Comparison of ENCODE assay signal across 8 mouse cellular contexts in the genomic region with DNA sequence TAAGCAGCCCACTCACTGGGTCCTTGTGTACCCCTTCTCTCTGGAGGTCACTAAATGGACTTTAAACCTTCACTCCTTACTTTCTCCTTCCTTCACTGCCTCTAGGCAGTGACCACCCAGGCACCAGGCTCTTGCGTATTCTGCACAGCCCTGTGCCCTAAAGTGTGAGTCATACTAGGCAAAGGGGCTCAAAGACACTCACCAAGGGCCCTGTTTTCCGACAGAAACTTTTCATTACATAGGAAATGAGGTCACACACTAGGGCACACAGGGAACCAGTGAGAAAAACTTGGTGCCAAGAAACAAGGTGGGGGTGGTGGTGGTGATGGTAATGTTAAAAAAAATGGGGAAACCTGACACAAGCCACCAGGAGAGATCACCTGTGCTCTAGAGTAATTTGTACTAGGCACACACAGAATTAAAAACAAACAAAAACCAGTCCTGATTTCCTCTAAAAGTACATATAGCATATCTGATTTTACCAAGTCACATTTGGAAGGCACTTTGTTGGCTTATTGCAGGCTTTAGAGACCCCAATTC. TPM values are rescaled to one million over a fixed set of nuclear protein-coding genes. Genes with fewer than 3 reads are reported as not detected.
A peak's percentile ranks its signal among the peaks of the same experiment; 100 is the strongest.
DNase-seq lines count a peak whose midpoint lies in the region; ATAC-seq and TF ChIP-seq lines count a peak whose summit lies in the region.

No protein-coding gene starts in this region.

- no peak overlapping the region for H3K4me2 ChIP-seq in heart, embryonic 12.5 days
- H3K4me2 ChIP-seq in embryonic facial prominence, embryonic 13.5 days, result no peak overlapping the region
- no peak overlapping the region for H3K4me2 ChIP-seq in limb, embryonic 14.5 days (replicated peaks; ENCODE audit: low read depth, low read length, severe bottlenecking)
- no peak overlapping the region for H3K4me2 ChIP-seq in midbrain, embryonic 11.5 days

- no peaks in the 10 kb centered on the region for H3K9me3 ChIP-seq in heart, embryonic 12.5 days (replicated peaks)
- no peaks in the 10 kb centered on the region for H3K9me3 ChIP-seq in embryonic facial prominence, embryonic 13.5 days
- H3K9me3 ChIP-seq in limb, embryonic 14.5 days (ENCODE audit: control insufficient read depth, low read length), result no peaks in the 10 kb centered on the region
- no peaks in the 10 kb centered on the region for H3K9me3 ChIP-seq in midbrain, embryonic 11.5 days (ENCODE audit: control insufficient read depth, low read length)

- 50% methylated on average over 2 of the region's 2 CpGs for WGBS in heart, embryonic 12.5 days
- 33% methylated on average over 2 of the region's 2 CpGs for whole genome bisulfite sequencing in embryonic facial prominence, embryonic 13.5 days
- WGBS in limb, embryonic 14.5 days, result 17% methylated on average over 2 of the region's 2 CpGs
- WGBS in midbrain, embryonic 11.5 days, result 68% methylated on average over 2 of the region's 2 CpGs

- ATAC-seq in heart, embryonic 12.5 days (ENCODE audit: insufficient number of reproducible peaks, low FRiP score), result no peak
- no peak for ATAC-seq in embryonic facial prominence, embryonic 13.5 days (ENCODE audit: insufficient number of reproducible peaks, insufficient read depth, low FRiP score, low TSS enrichment, low read depth)
- peak; percentile 26 for ATAC-seq in limb, embryonic 14.5 days (ENCODE audit: low FRiP score, low read depth)
- ATAC-seq in midbrain, embryonic 11.5 days (ENCODE audit: low FRiP score), result no peak

- no peak overlapping the region for H3K4me3 ChIP-seq in heart, embryonic 12.5 days
- H3K4me3 ChIP-seq in embryonic facial prominence, embryonic 13.5 days, result no peak overlapping the region
- no peak overlapping the region for H3K4me3 ChIP-seq in limb, embryonic 14.5 days (replicated peaks; ENCODE audit: low read length)
- no peak overlapping the region for H3K4me3 ChIP-seq in midbrain, embryonic 11.5 days (ENCODE audit: low read depth, low read length)

- intact Hi-C loops in heart, postnatal 36 days (cut with DNase I), result loop anchor here (10.0 kb wide), 1 partner anchor 328 kb away; no protein-coding TSS in a partner anchor

- no peak for DNase-seq in heart, postnatal 36 days
- DNase-seq in 3T3-L1 (ENCODE audit: low read depth, low spot score), result peak; percentile 20
- peak; percentile 35 for DNase-seq in limb, embryonic 14.5 days (ENCODE audit: low spot score)
- DNase-seq in embryo, embryonic 11 days, result no peak
- no peak for DNase-seq in cerebellum, adult 8-10 months
- DNase-seq in midbrain, embryonic 11.5 days (ENCODE audit: low spot score, missing footprints), result no peak

- H3K9ac ChIP-seq in heart, embryonic 12.5 days, result no peak overlapping the region
- no peak overlapping the region for H3K9ac ChIP-seq in embryonic facial prominence, embryonic 13.5 days
- no peak overlapping the region for H3K9ac ChIP-seq in limb, embryonic 14.5 days (ENCODE audit: low read depth, low read length, severe bottlenecking)
- no peak overlapping the region for H3K9ac ChIP-seq in midbrain, embryonic 11.5 days (ENCODE audit: low read length)

- no peaks in the 10 kb centered on the region for H3K36me3 ChIP-seq in heart, embryonic 12.5 days
- no peaks in the 10 kb centered on the region for H3K36me3 ChIP-seq in embryonic facial prominence, embryonic 13.5 days
- no peaks in the 10 kb centered on the region for H3K36me3 ChIP-seq in limb, embryonic 14.5 days (ENCODE audit: control insufficient read depth, insufficient read depth, low read length)
- no peaks in the 10 kb centered on the region for H3K36me3 ChIP-seq in midbrain, embryonic 11.5 days (ENCODE audit: control insufficient read depth, insufficient read depth, low read length)

- no peak for TF ChIP-seq POLR2A in limb, embryonic 14.5 days (IDR thresholded peaks at IDR 0.05; ENCODE audit: borderline replicate concordance, extremely low read depth, insufficient read depth, insufficient read length)

- H3K27ac ChIP-seq in heart, embryonic 12.5 days (ENCODE audit: poor library complexity, severe bottlenecking), result 0 out of 2 replicates have a peak overlapping the region, but pooled peaks have one; percentile 22
- H3K27ac ChIP-seq in embryonic facial prominence, embryonic 13.5 days, result peak overlapping the region; percentile 48
- peak overlapping the region; percentile 43 for H3K27ac ChIP-seq in limb, embryonic 14.5 days (replicated peaks; ENCODE audit: low read depth, low read length)
- H3K27ac ChIP-seq in midbrain, embryonic 11.5 days (ENCODE audit: low read depth, low read length), result no peak overlapping the region

- no peaks in the 10 kb centered on the region for H3K27me3 ChIP-seq in heart, embryonic 12.5 days (replicated peaks)
- no peaks in the 10 kb centered on the region for H3K27me3 ChIP-seq in embryonic facial prominence, embryonic 13.5 days
- H3K27me3 ChIP-seq in limb, embryonic 14.5 days (ENCODE audit: control insufficient read depth, insufficient read depth, low read length), result no peaks in the 10 kb centered on the region
- no peaks in the 10 kb centered on the region for H3K27me3 ChIP-seq in midbrain, embryonic 11.5 days (ENCODE audit: control insufficient read depth, insufficient read depth, low read length)

- H3K4me1 ChIP-seq in heart, embryonic 12.5 days (replicated peaks), result peaks cover 44% of the 10 kb centered on the region
- H3K4me1 ChIP-seq in embryonic facial prominence, embryonic 13.5 days, result peaks cover 33% of the 10 kb centered on the region
- H3K4me1 ChIP-seq in limb, embryonic 14.5 days (ENCODE audit: control insufficient read depth, insufficient read depth, low read length), result peaks cover 34% of the 10 kb centered on the region
- peaks cover 15% of the 10 kb centered on the region for H3K4me1 ChIP-seq in midbrain, embryonic 11.5 days (ENCODE audit: control insufficient read depth, insufficient read depth, low read length)

RNA-seq across cellular contexts. Expression of gene Kremen1, which starts 35.3 kb away (rescaled TPM):
- polyA plus RNA-seq in heart, embryonic 12.5 days (2016; fragmentation: Nextera tagmentation; extraction: Ambion mirVana), result 40.1 and 42.0 TPM in 2 replicates
- total RNA-seq in heart, postnatal 36 days (2021), result 10 to 100 TPM; 80.7 to 81.9 TPM
- 23.8 and 25.1 TPM in 2 replicates for polyA plus RNA-seq in embryonic facial prominence, embryonic 13.5 days (2015; fragmentation: Nextera tagmentation; extraction: Ambion mirVana)
- 30.9 and 36.8 TPM in 2 replicates for polyA plus RNA-seq in limb, embryonic 14.5 days (2012; rRNA removed)
- polyA plus RNA-seq in limb, embryonic 14.5 days (2014; fragmentation: Nextera tagmentation; extraction: Ambion mirVana), result 20.8 and 23.7 TPM in 2 replicates
- 4.9 and 6.9 TPM in 2 replicates for polyA plus RNA-seq in midbrain, embryonic 11.5 days (2014; fragmentation: Nextera tagmentation; extraction: Ambion mirVana)

Comparison
In these comparisons a context has a peak if more than half of its experiments do, and no peak if none do; other contexts are left out.
1. DNase-seq: peak in 3T3-L1 (single experiment) and limb, embryonic 14.5 days (single experiment); none in heart, postnatal 36 days (0 of 2), embryo, embryonic 11 days (single experiment), cerebellum, adult 8-10 months (single experiment) and midbrain, embryonic 11.5 days (single experiment).